Mouse (Mus musculus): Measurements from ENCODE around the gene Fanca. TPM values are rescaled to one million over a fixed set of nuclear protein-coding genes. Genes with fewer than 3 reads are reported as not detected.
"Not testable (repeated sequence)": the region's sequence is repeated elsewhere in the genome, so short reads cannot be mapped to it uniquely, and the experiment has no call there.

Gene Fanca
- polyA plus RNA-seq, 1 experiment: 123 TPM

DNA sequence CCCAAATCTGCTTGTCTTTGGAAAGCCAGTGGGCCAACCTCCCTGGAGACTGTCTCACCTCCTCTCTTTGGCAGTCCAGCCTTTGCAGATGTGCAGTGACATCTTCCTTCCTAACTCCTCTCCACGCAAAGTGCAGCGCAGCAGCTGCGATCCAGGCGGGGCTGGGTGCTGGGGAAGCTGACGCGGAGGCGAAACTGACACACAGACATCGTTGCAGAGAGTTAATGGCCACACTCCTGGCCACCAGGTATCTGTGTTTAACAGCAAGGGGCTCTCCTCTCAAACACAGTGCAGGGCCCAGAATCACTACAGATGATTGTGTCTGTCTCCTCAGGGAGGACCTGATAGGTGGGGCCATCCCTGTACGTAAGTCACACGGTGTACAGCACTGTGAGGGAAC, 47.2 kb downstream of the Fanca start:
- no peak for DNase-seq (ENCODE audit: low read depth)

DNA sequence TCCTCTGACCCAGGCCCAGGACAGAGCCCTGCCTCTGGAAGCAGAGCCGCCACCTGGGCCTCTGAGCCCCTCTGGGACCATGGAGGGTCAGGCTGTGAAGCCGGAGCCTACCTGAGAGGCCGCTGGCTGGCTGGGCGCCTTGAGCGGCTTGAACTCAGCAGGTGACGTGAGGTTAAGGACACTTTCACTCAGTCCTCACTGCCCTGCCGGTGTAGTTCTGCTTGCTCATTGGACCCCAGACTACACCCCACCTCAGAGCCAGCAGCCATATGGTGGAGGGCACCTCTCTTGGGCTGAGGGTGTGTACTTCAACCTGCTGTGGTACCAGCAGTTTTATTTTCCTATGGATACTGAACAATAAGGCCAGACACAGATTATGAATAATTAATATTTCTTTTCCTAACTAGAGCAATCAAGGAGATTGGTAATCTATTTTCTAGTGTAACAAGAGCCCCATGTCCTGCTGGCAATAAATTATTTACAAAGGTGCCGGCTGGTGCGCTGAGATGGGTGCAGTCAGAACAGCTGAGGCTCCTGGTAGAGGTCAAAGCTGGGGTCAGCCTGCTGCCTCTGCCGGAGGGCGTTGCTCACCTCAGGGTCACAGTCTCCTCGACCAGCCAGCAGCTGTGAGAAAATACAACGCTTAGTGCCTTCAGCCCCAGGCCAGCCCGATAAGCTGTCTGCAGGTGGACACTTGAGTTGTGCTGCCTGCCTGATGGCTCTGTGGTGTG, 50.3 kb downstream of the Fanca start:
- no peak for DNase-seq (ENCODE audit: low read depth)

DNA sequence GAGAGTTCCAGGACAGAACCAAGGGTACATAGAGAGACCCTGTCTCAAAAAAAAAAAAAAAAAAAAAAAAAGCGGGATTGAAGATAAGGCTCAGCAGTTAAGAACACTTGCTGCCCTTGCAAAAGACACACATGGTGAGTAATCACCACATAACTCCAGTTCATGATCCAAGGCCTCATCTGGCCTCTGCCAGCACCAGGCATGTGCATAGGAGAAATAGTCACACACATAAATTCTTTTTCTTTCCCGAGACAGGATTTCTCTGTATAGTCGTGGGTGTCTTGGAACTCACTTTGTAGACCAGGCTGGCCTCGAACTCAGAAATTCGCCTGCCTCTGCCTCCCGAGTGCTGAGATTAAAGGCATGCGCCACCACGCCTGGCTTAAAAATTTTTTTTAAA, 60.8 kb downstream of the Fanca start:
- DNase-seq (ENCODE audit: low read depth): not testable (repeated sequence)

DNA sequence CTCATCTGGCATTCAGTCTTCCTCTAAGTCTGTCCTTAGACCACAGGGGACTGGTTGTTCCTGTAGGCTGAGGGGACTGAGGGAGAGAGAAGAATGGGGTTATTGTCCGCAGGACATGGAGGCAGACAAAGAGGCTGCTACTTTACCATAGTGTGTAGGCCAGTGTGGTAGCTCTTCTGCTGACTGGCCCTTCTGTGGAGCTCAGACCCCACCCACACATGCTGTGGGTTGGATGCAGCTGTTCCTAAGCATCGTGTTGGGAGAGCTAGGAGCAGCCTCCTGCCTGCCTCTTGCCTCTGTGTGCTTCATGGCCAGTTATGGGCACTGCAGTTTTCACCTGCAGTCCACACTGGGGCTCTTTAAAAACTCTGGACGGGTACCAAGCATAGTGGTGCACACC, 61.3 kb downstream of the Fanca start:
- DNase-seq (ENCODE audit: low read depth): no peak

DNA sequence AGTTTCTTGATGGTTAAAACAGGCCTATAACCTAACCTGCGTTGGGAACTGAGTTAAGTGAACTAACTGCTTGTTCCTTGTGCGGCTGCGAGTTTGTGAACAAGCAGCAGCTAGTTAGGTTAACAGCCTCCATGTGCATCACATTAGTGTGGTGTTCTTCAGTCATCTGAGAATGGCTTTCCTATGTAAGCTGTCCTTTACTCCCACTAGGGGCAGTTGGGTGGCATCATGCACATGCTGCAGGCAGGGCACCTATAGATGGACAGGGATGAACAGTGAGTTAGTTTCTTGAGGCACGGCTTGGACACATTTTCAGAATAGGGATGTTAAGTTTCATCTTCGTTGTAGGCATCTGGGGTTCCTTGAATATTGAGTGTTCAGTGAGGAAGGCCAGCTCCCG, 63.2 kb downstream of the Fanca start:
- no peak for DNase-seq (ENCODE audit: low read depth)

DNA sequence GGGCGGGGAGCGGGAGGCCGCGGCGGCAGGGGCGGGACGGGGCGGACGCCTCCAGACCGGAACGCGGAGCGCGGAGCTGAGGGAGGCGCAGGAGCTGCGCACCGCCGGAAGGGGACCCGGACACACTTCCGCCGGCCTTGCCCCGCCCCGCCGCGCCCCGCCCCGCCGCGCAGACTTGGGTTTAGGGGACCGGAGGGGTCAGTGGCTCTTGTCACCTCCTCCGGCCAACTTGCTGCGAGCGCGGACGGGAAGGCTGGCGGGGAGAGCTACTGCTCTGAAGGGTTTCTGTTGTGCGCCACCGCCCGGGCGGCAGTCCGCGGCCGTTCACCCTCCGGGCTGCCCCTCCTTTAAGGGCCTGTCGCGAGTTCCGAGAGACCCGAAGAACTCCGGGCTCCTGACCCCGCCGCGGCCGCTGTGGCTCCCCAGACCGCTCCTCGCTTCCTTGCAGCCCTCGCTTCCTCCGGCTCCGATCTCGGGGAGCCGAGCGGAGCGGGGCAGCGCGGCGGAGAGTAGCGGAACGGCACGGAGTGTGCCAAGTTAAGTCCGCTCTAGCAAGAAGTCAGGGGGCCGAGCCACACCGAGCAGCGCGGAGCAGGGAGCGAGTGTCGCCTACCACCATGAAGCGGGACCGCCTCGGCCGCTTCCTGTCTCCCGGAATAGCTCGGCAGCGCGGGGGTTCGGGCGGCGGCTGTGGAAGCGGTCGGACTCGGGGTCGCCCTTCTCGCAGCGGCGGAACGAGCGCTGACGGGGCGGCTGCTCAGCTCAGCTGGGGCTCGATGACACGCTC, 64.1 kb downstream of the Fanca start, which contains the start of the genes Zfp276 and Vps9d1:
Gene Zfp276 (plus strand): TSS at position 97 of the 787 bp plus-strand sequence.
Gene Vps9d1 (minus strand): TSS at position 250 of the 787 bp plus-strand sequence.
- DNase-seq (ENCODE audit: low read depth): no peak

DNA sequence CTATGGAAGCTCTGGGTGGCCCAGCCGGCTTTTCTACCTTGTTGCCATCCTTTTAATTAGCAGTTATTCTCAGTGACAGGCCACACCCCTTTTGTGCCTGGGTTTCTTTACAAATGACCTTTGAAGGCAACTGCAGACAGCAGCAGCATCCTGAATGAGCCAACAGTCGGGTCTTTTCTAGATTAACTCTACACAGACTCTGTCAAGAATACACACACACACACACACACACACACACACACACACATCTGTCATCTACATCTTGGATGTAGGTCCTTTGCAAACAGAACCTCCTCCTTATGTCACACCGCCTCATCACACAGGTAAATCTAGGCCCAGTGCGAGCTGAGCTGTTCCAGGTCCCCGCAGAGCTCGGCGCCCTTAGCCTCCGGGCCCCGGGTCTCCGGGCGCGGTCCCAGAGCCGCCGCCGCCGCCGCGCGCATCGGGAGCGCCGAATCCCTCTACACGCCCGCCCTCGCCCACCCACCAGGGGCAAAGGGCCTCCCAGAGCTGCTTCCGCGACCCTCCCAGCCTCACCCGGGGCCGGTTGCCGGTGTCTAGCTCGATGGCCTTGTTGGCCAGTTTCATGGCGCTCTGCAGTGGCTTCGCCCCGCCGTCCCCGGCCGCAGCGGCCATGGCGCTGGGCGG, 64.8 kb downstream of the Fanca start:
- no peak for DNase-seq (ENCODE audit: low read depth)

DNA sequence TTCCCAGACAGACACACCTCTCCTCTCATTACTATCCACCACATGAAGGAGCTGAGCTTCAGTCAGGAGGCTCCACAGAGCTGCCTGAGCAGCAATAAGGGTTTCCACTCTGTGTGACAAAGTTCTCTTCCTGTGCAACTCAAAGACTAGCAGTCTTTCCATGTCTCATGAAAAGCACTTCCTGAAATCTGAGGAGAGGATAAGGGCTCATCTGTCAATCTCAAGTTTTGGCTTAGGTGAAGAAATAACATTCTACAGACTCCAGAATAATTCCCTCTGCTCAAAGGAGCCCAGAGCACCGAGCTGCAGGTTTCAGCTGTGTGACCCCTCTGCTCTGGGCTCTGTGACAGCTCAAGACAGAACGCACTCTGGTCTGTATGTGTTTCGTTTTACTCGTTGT, 65.5 kb downstream of the Fanca start:
- no peak for DNase-seq (ENCODE audit: low read depth)

DNA sequence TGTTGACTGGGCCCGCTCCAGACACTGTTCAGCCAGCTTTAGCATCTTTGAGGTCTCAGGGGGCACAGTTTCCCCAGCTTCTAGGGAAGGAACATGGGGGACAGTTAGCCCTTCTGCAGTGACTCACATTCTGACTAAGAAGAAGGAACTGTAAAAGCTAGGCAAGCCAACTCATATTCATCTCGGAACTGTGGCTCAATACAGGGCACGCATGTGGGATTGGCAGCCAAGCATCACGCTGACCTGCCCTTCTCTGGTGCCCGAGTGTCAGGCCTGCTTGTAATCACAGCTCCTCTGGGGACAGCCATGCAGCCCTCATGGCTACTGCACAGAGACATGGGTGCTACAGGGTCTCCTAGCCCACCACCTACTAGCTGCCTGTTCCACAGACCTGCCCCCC, 67.4 kb downstream of the Fanca start:
- no peak for DNase-seq (ENCODE audit: low read depth)

DNA sequence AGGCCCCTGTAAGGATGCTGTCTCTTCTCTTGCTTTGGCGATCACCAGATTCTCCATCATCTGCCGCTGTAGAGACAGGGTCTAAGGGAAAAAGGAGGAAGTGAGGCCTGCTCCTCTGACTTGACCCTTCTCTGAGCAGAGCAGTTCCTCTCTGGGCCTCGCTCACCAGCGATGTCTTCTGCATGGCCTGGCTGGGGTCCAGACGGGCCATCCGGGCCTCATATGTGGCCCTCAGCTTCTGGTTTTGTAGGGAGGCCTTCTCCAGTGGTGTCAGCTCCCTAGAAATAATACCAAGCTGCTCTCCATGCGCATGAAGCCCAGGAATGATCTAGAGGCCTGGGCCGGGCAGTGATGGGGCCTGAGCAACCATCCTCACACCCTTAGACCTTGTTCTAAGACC, 69.8 kb downstream of the Fanca start:
- DNase-seq (ENCODE audit: low read depth): no peak

DNA sequence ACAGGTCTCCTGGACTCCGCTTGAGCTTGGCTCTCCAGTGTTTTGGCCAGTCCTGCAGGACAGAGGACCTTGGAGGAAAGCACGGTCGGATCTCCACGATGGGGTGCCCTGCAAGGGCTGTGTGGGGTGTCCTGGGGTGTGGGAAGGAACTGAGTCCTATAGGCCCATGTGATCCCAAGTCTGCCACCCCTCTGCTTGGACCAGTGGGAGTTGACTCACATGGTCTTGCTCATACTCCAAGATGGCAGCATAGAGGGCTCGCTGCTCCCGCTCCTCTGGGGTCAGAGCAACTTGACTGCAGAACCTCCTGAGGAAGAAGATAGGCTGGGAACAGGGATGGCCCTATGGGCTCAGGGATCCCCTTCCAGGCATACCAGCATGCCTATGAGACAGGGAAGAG, 70.6 kb downstream of the Fanca start:
- no peak for DNase-seq (ENCODE audit: low read depth)

DNA sequence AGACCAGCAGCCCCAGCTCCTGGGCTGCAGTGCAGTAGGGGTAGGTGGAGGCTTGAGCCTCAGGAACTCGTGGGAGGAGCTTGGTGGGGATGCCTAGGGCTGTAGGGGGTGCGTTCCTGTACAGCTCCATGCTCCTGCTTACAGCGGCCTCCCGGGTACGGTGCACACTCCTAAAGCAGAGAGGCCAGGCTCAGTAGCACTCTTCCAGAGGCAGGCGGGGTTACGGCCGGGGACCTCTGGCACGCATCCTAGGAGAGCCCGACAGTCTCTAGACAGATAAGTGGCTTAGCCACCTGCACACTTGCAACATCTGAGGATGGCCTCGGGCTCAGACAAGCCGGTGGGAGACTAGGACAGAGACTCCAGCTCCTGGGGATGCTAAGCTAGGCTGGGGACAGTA, 72.8 kb downstream of the Fanca start:
- no peak for DNase-seq (ENCODE audit: low read depth)

DNA sequence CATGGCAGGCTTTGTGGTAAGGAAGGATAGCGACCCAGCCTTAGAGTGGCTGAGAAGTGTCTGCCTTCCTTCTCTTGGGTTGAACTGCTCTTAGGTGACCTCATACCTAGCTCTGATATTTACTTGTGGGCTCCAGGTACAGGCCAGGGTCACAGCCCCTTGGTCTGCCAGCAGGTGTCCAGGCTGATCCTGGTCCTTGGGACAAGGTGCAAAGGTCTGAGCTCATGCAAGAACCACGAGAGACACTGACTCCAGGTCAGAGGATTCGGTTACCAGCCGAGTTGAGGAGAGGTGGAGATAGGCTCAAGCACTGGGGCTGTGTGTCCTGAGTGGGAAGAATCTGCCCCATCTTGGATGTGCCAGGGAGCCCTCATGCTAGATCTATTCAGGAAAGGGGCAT, 74.0 kb downstream of the Fanca start:
- DNase-seq (ENCODE audit: low read depth): no peak

DNA sequence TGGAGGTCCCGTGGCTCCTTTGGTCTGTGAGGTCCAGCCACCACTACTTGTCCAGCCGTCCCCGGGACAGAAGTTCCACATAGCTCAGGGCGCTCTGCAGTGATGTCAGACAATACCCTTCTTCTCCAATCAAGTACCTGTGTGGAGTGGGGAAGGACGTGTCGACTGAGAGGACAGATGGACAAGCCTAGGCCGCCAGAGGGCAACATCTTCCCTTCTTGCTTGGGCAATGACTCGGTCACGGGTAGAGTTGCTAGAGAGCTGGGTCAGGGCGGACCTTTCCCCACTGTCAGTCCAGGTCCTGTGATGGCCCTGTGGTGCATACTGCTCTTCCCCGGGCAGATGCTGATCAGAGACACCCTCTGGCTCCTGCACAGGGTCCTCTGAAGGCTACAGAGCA, 75.3 kb downstream of the Fanca start:
- DNase-seq (ENCODE audit: low read depth): no peak

DNA sequence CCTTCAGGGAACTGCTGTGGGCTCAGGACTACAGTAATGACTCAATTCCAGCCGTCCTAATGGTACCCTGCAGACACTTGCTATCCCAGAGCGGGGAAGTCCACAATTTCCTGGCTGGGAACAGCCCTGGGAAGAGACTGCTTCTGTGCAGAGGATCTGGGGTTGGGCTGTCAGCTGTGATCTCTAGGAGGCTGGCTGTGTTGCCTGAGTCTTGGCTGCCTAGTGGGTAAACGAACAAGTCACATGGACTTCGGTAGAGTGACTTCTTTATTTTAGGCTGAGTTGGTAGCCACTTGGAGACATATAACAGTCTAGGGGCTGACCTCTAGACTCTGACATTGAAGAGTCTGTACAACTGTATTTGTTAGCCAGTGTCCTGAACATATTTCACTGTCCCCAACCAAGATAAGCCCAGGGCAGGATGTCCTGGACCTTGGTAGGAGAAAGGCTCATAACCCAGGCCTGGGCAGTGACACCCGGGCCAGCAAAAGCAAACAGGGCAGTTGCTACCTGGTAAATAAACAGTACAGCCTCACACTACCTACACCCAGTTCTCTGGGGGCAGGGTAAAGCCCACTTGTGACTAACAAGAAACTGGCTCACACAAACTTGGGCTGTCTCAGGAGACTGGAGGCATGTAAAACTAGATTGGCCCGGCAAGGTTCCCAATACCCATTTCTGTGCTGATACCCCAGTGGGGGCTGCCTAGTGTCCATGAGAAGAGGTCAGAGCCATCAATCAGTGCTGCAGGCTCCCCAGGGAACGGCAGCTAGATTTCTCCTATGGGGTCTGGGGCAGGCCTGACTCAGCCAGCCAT, 76.1 kb downstream of the Fanca start:
- DNase-seq (ENCODE audit: low read depth): no peak

DNA sequence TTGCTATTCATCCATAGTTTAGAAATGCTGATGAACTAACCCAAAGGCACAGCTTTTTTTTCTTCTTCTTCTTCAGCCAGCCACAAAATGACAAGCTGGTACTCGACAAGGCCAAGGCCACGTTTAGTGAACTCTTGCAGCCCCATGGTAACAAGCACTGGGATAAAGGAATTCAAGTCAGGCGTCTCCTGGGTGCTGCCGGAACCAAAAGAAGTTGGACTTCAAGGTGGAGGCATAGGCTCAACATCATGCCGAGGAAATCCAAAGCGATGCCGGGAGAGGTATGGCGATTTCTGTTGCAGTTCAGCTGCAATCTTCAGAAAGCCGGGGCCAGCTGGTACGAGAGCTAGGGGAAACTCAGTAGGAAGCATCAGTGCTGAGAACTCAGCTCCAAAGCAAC, 79.0 kb downstream of the Fanca start:
- DNase-seq (ENCODE audit: low read depth): no peak

DNA sequence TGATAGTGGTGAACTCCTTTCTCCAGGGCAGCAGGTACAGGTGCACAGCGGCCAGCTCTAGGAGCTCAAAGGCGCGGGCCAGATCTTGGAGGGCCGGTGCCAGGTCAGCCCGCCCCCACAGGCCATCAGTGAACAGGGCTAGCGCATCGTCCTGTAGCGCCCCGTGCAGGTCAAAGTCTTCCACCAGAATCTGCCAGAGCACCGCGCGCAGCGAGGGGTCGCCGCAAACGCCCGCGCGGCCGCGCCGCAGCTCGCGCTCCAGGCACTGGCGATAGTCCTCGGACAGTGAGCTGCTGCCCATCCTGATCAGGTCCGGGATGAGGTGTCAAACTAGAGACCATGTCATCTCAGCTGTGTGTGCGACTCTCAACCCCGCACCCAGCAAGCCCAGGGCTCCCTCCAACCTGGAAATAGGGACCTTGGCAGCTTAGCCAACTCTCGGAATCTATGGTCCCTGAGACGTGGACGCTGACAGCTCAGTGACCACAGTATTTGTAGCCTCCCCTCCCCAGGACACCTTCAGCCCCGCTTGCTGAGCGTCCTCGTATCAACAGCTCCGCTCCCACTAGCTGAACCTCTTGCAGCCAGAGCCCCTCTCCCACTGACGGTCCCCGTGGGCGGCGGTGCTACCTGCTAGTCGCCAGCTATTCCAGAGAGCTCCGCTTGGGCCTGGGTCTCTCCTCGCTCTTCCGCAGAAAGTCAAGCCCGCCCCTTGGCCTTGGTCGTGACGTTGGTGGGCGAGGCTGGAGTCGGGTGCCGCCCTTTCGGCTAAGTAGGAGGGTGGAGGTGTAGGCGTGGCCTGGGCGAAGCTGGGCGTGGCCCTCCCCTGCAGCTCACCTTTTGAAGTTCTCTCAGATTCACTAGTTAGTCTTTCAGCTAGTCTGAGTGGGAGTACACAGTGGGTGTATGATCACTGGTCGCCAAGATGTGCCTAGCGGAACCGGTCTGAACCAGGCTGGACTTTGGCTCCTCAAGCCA, 82.6 kb downstream of the Fanca start, which contains the start of gene Spata2l:
Gene Spata2l (minus strand): TSS at position 714 of the 978 bp plus-strand sequence.
- DNase-seq (ENCODE audit: low read depth): peak; percentile 79

DNA sequence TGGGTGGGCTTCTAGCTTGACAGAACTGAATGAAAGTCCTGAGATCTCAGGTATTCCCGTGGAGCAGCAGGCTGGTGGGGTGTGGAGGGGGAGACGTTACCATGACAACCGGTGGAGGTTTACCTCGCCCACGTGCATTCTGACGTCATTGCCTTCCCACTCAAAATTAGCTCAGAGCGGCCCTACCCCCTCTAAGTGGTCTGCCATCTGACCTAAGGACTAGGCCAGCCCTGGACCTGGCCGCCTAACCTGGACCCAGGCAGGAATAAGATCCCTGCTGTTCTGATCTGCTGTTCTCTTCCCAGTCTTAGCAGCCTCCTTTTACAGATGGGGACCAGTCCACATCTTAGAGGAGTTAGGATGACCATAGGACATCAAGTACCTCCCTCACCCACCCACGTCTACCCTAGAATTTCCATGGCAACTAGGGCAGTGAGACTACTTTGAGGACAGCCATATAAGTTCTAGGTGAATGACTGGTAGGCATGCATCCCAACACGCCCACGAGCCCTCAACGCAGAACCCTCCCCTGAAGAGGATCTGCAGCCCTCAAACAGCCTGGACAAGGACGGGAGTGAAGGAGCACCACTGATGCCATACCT, 83.4 kb downstream of the Fanca start:
- DNase-seq (ENCODE audit: low read depth): no peak

DNA sequence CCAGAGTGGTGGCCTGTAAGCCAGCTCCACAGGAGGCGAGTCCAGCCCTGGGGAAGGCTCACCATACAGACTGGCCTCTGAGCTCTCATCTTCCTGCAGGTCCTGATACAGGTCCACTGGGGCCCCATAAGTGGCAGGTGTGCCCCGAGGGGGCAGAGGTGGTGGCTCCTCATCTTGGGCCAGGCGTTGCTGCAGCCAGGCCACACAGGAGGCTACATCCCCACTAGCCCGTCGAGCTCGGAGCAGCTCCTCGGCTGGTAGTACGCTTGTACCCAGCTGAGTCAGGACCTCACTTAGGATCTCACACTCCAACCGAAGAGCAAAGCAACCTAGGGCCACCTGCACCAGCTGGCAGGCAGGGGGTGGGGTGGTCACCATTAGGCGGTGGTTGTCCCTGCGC, 84.6 kb downstream of the Fanca start:
- DNase-seq (ENCODE audit: low read depth): no peak

DNA sequence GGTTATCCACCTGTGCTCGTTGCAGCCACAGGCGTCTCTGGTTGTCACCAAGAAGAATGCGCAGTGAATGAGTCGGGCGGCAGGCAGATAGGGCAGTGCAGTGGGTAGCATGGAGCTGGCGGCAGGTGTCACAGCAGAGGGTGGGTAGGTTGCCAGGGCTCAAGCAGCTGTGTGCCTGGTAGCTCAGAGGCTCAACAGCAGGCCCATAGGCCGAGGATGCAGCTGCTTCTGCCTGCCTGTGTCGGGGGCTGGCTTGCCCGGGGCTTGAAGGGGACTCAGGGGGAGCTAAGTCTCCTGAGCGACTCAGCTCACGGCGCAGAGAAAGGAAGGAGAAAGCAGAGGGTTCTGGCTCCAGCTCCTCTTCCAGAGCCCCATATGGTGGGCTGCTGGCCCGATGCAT, 85.1 kb downstream of the Fanca start:
- no peak for DNase-seq (ENCODE audit: low read depth)
